Mouse (Mus musculus): ENCODE results near the gene Polr1a. TPM values are rescaled to one million over a fixed set of nuclear protein-coding genes. Genes with fewer than 3 reads are reported as not detected.

Gene Polr1a
- polyA plus RNA-seq, 1 experiment, result 35.1 TPM

- no peaks in the 10 kb centered on the region for H3K27me3 ChIP-seq (ENCODE audit: control insufficient read depth, insufficient read depth, insufficient read length)
- H3K4me3 ChIP-seq (ENCODE audit: insufficient read depth, poor library complexity, severe bottlenecking), result no peak overlapping the region
- H3K36me3 ChIP-seq (ENCODE audit: control insufficient read depth, insufficient read depth), result no peaks in the 10 kb centered on the region
- H3ac ChIP-seq (ENCODE audit: control insufficient read depth, insufficient read length, low read depth), result no peak overlapping the region
- no peak for TF ChIP-seq MYOD1 (IDR thresholded peaks at IDR 0.05; ENCODE audit: control insufficient read depth, insufficient read length, low read depth)
- no peak for TF ChIP-seq MYOG (IDR thresholded peaks at IDR 0.05; ENCODE audit: control insufficient read depth, extremely low read depth, insufficient read length)
- TF ChIP-seq CEBPB (IDR thresholded peaks at IDR 0.05; ENCODE audit: low read depth), result no peak
- no peak for TF ChIP-seq USF1 (IDR thresholded peaks at IDR 0.05; ENCODE audit: low read depth)
- no peak for TF ChIP-seq CTCF (IDR thresholded peaks at IDR 0.05; ENCODE audit: control insufficient read depth, insufficient read depth, insufficient read length)
- no peak for TF ChIP-seq FOSL1 (IDR thresholded peaks at IDR 0.05; ENCODE audit: insufficient read depth, low read length, poor library complexity, severe bottlenecking)
- no peak for TF ChIP-seq MAX (IDR thresholded peaks at IDR 0.05)
- H3K79me2 ChIP-seq (ENCODE audit: control insufficient read depth, insufficient read depth), result no peaks in the 10 kb centered on the region
- no peaks in the 10 kb centered on the region for H3K79me3 ChIP-seq (ENCODE audit: low read depth)
These were observed 109.2 kb downstream of the Polr1a start for GRCm38 (mm10) chr6:72018052-72018451.

DNA sequence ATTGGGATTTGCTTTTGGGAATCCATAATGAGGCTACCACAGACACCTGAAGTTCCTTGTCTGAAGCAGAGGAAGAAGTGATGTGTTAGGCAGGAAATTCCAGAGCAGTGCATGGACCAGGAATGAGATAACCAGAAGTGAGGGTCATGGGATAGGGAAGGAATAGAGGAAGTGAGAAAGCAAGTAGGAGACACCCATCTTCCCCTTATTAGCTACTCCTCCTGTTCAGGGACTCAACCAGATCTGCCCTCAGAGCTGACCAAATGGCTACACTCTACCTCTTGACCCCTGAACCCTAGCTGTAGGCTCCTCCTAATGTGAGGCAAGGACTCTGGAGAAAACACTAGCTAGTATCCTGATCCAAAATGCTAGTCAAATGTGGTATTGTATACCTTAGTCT lies 116.6 kb downstream of the Polr1a start:
- no peaks in the 10 kb centered on the region for H3K36me3 ChIP-seq (ENCODE audit: control insufficient read depth, insufficient read depth)
- no peak for TF ChIP-seq FOSL1 (IDR thresholded peaks at IDR 0.05; ENCODE audit: insufficient read depth, low read length, poor library complexity, severe bottlenecking)
- no peak for TF ChIP-seq MYOD1 (IDR thresholded peaks at IDR 0.05; ENCODE audit: control insufficient read depth, insufficient read length, low read depth)
- no peak for TF ChIP-seq MYOG (IDR thresholded peaks at IDR 0.05; ENCODE audit: control insufficient read depth, extremely low read depth, insufficient read length)
- no peak for TF ChIP-seq USF1 (IDR thresholded peaks at IDR 0.05; ENCODE audit: low read depth)
- TF ChIP-seq MAX (IDR thresholded peaks at IDR 0.05), result no peak
- no peak for TF ChIP-seq CEBPB (IDR thresholded peaks at IDR 0.05; ENCODE audit: low read depth)
- no peak for TF ChIP-seq CTCF (IDR thresholded peaks at IDR 0.05; ENCODE audit: control insufficient read depth, insufficient read depth, insufficient read length)

DNA sequence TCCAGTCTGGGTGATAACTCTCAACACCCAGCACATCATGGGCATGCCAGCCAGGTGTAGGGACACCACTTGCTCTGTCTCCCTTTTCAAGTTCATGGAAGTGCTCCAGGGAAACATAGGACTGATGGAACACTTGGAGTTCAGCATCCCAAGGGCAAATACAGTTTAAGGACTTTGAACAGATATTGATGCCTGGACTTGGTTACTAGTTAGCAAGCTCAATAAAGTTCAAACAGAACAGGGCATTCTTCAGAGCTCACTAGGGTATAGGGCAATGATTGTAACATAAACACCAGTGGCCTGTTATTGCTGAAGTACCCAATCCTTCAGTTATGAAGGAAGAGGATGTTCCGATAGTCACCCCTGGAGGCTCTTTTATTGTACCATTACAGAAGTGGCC lies 119.2 kb downstream of the Polr1a start:
- no peaks in the 10 kb centered on the region for H3K27me3 ChIP-seq (ENCODE audit: control insufficient read depth, insufficient read depth, insufficient read length)
- no peak overlapping the region for H3K4me3 ChIP-seq (ENCODE audit: insufficient read depth, poor library complexity, severe bottlenecking)
- H3K79me2 ChIP-seq (ENCODE audit: control insufficient read depth, insufficient read depth), result no peaks in the 10 kb centered on the region
- no peak for TF ChIP-seq MYOD1 (IDR thresholded peaks at IDR 0.05; ENCODE audit: control insufficient read depth, insufficient read length, low read depth)
- no peak for TF ChIP-seq USF1 (IDR thresholded peaks at IDR 0.05; ENCODE audit: low read depth)
- no peak for TF ChIP-seq MAX (IDR thresholded peaks at IDR 0.05)
- no peak for TF ChIP-seq MYOG (IDR thresholded peaks at IDR 0.05; ENCODE audit: control insufficient read depth, extremely low read depth, insufficient read length)
- no peak for TF ChIP-seq FOSL1 (IDR thresholded peaks at IDR 0.05; ENCODE audit: insufficient read depth, low read length, poor library complexity, severe bottlenecking)
- no peak for TF ChIP-seq CEBPB (IDR thresholded peaks at IDR 0.05; ENCODE audit: low read depth)
- H3K36me3 ChIP-seq (ENCODE audit: control insufficient read depth, insufficient read depth), result no peaks in the 10 kb centered on the region
- no peaks in the 10 kb centered on the region for H3K79me3 ChIP-seq (ENCODE audit: low read depth)
- no peak overlapping the region for H3ac ChIP-seq (ENCODE audit: control insufficient read depth, insufficient read length, low read depth)

More for the DNA sequence above, 116.6 kb downstream of the Polr1a start:
- H3K4me3 ChIP-seq (ENCODE audit: insufficient read depth, poor library complexity, severe bottlenecking), result no peak overlapping the region
- H3ac ChIP-seq (ENCODE audit: control insufficient read depth, insufficient read length, low read depth), result no peak overlapping the region
- H3K79me2 ChIP-seq (ENCODE audit: control insufficient read depth, insufficient read depth), result no peaks in the 10 kb centered on the region
- no peaks in the 10 kb centered on the region for H3K79me3 ChIP-seq (ENCODE audit: low read depth)
- no peaks in the 10 kb centered on the region for H3K27me3 ChIP-seq (ENCODE audit: control insufficient read depth, insufficient read depth, insufficient read length)

DNA sequence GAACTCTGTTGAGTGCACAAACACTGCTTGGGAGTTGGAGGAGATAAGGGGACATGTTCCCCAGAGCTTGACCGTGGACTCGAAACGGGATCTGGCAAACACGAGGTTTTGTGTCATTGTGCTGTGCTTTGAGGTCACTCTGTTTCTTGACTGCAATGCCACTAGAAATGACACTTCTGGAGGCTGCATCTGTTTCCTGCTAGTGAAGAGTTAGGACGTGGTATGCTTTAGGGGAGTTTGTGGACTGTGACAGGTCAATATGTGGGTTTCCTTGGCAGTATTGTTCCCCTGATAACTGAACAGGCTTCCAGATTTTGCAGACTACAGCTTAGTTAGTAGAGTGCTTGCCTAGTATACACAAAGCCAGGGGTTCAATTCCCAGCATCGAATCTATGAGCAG lies 120.8 kb downstream of the Polr1a start:
- Histone ChIP-seq H3ac (ENCODE audit: control insufficient read depth, insufficient read length, low read depth) (no peak overlapping the region), H3K36me3 (ENCODE audit: control insufficient read depth, insufficient read depth) (no peaks in the 10 kb centered on the region), H3K4me3 (ENCODE audit: insufficient read depth, poor library complexity, severe bottlenecking) (no peak overlapping the region), H3K79me2 (ENCODE audit: control insufficient read depth, insufficient read depth) (no peaks in the 10 kb centered on the region), H3K79me3 (ENCODE audit: low read depth) (no peaks in the 10 kb centered on the region), H3K27me3 (ENCODE audit: control insufficient read depth, insufficient read depth, insufficient read length) (no peaks in the 10 kb centered on the region)
- TF ChIP-seq CTCF (IDR thresholded peaks at IDR 0.05; ENCODE audit: control insufficient read depth, insufficient read depth, insufficient read length) (no peak), FOSL1 (IDR thresholded peaks at IDR 0.05; ENCODE audit: insufficient read depth, low read length, poor library complexity, severe bottlenecking) (no peak), MYOG (IDR thresholded peaks at IDR 0.05; ENCODE audit: control insufficient read depth, extremely low read depth, insufficient read length) (no peak), CEBPB (IDR thresholded peaks at IDR 0.05; ENCODE audit: low read depth) (no peak), USF1 (IDR thresholded peaks at IDR 0.05; ENCODE audit: low read depth) (no peak), MAX (IDR thresholded peaks at IDR 0.05) (no peak), MYOD1 (IDR thresholded peaks at IDR 0.05; ENCODE audit: control insufficient read depth, insufficient read length, low read depth) (no peak)

Other genes with a start within 250 kb of the Polr1a start
- 0.14 TPM for gene Reep1, start 201.5 kb upstream of the Polr1a start, polyA plus RNA-seq (2012; fragmentation: generic; extraction: Trizol)
- gene Mrpl35, start 82.1 kb upstream of the Polr1a start, polyA plus RNA-seq (2012; fragmentation: generic; extraction: Trizol), result 19.9 TPM
- 111 TPM for gene Immt, start 77.7 kb upstream of the Polr1a start, polyA plus RNA-seq (2012; fragmentation: generic; extraction: Trizol)
- gene Ptcd3, start 303 bp upstream of the Polr1a start, polyA plus RNA-seq (2012; fragmentation: generic; extraction: Trizol), result 23.6 TPM
- gene St3gal5, start 188.5 kb downstream of the Polr1a start, polyA plus RNA-seq (2012; fragmentation: generic; extraction: Trizol), result 27.6 TPM